Mouse (Mus musculus) cerebellum, adult 11 months (tissue): Measurements from ENCODE around the gene Cox8a.

Experiments
- DNase-seq: peaks from one replicate; pipeline ENCODE4 v3.0.0; 2022

Gene Cox8a

GRCm38 (mm10) chr19:7182273-7182949 is 35.0 kb downstream of the Cox8a start:
- peak; percentile 68 for DNase-seq

- DNase-seq = no peak
Measured at GRCm38 (mm10) chr19:7181496-7181895, 35.9 kb downstream of the Cox8a start.

- DNase-seq = no peak
Measured at GRCm38 (mm10) chr19:7180756-7181405, 36.5 kb downstream of the Cox8a start.

- DNase-seq = peak; percentile 70
Measured at GRCm38 (mm10) chr19:7178841-7179452, 38.5 kb downstream of the Cox8a start.

GRCm38 (mm10) chr19:7177804-7178511 is 39.5 kb downstream of the Cox8a start:
- DNase-seq = no peak

- no peak for DNase-seq
Measured at GRCm38 (mm10) chr19:7176041-7176696, 41.2 kb downstream of the Cox8a start.

GRCm38 (mm10) chr19:7172051-7172866 is 45.2 kb downstream of the Cox8a start:
- DNase-seq = no peak

GRCm38 (mm10) chr19:7171447-7171846 is 46.0 kb downstream of the Cox8a start:
- no peak for DNase-seq

- no peak for DNase-seq
Measured at GRCm38 (mm10) chr19:7170916-7171315, 46.5 kb downstream of the Cox8a start.

GRCm38 (mm10) chr19:7168423-7168822 is 49.0 kb downstream of the Cox8a start:
- DNase-seq = no peak

GRCm38 (mm10) chr19:7166767-7167166 is 50.6 kb downstream of the Cox8a start:
- no peak for DNase-seq

GRCm38 (mm10) chr19:7166200-7166711 is 51.2 kb downstream of the Cox8a start:
- no peak for DNase-seq

- peak; percentile 59 for DNase-seq
Measured at GRCm38 (mm10) chr19:7165509-7166199, 51.8 kb downstream of the Cox8a start.
